ENCODE assay signal across 8 mouse cellular contexts in the genomic region with DNA sequence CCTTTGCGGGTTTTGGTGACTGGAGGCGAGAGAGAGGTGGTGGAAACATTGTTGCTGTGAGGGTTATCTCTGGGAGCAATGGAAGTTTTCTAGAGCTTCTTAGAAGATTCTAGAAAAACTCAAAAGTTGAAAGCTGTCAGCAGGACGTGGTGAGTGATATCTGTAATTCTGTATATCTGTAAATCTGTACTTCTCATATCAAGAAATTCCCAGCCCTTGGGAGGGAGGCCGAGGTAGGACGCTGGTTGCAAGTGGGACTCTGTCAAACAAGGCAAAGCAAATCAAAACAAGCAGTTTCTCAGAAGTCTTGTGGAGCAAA. TPM values are rescaled to one million over a fixed set of nuclear protein-coding genes. Genes with fewer than 3 reads are reported as not detected.
DNase-seq lines count a peak whose midpoint lies in the region; ATAC-seq and TF ChIP-seq lines count a peak whose summit lies in the region.

No protein-coding gene starts in this region.

- peak overlapping the region; percentile 79 for H3K4me2 ChIP-seq in heart, postnatal 0 days (ENCODE audit: low read depth, low read length)
- peak overlapping the region; percentile 82 for H3K4me2 ChIP-seq in hindbrain, embryonic 16.5 days (ENCODE audit: low read length)
- H3K4me2 ChIP-seq in midbrain, embryonic 14.5 days (ENCODE audit: low read length) = peak overlapping the region; percentile 71

- H3K4me3 ChIP-seq in heart, postnatal 0 days (ENCODE audit: low read depth, low read length) = peak overlapping the region; percentile 74
- peak overlapping the region; percentile 86 for H3K4me3 ChIP-seq in hindbrain, embryonic 16.5 days (ENCODE audit: low read length)
- peak overlapping the region; percentile 64 for H3K4me3 ChIP-seq in midbrain, embryonic 14.5 days (replicated peaks; ENCODE audit: low read depth, low read length)

- no peak for TF ChIP-seq CTCF in heart, postnatal 0 days (IDR thresholded peaks at IDR 0.05; ENCODE audit: low read depth)

- peaks cover 22% of the 10 kb centered on the region for H3K36me3 ChIP-seq in heart, postnatal 0 days (replicated peaks; ENCODE audit: control insufficient read depth, insufficient read depth, low read length)
- H3K36me3 ChIP-seq in hindbrain, embryonic 16.5 days (ENCODE audit: control insufficient read depth, insufficient read depth, low read length) = peaks cover 5% of the 10 kb centered on the region; the same call in 1 of the 2 replicates
- H3K36me3 ChIP-seq in midbrain, embryonic 14.5 days (ENCODE audit: control insufficient read depth, insufficient read depth, low read length) = peaks cover 15% of the 10 kb centered on the region

- TF ChIP-seq EP300 in heart, postnatal 0 days (IDR thresholded peaks at IDR 0.05; ENCODE audit: low read depth) = no peak

- ATAC-seq in heart, postnatal 0 days (ENCODE audit: insufficient read depth, low read depth) = no peak
- no peak for ATAC-seq in hindbrain, embryonic 16.5 days
- no peak for ATAC-seq in midbrain, embryonic 14.5 days (ENCODE audit: low FRiP score, low TSS enrichment)

- 1% methylated on average over 5 of the region's 5 CpGs for WGBS in heart, postnatal 0 days
- WGBS in hindbrain, embryonic 16.5 days = 5% methylated on average over 5 of the region's 5 CpGs
- WGBS in midbrain, embryonic 14.5 days = 2% methylated on average over 5 of the region's 5 CpGs

- H3K27ac ChIP-seq in heart, postnatal 0 days (ENCODE audit: low read depth) = peak overlapping the region; percentile 94
- H3K27ac ChIP-seq in hindbrain, embryonic 16.5 days (ENCODE audit: low read depth, low read length) = no peak overlapping the region; the same call in 1 of the 2 replicates
- H3K27ac ChIP-seq in midbrain, embryonic 14.5 days (replicated peaks; ENCODE audit: low read depth, low read length) = peak overlapping the region; percentile 86

- H3K4me1 ChIP-seq in heart, postnatal 0 days (ENCODE audit: control insufficient read depth, insufficient read depth) = peaks cover 6% of the 10 kb centered on the region; the same call in 1 of the 2 replicates
- peaks cover 5% of the 10 kb centered on the region for H3K4me1 ChIP-seq in hindbrain, embryonic 16.5 days (ENCODE audit: control insufficient read depth, insufficient read depth, low read depth, low read length)
- H3K4me1 ChIP-seq in midbrain, embryonic 14.5 days (ENCODE audit: control insufficient read depth, insufficient read depth, low read length) = peaks cover 10% of the 10 kb centered on the region

- DNase-seq in heart, postnatal 0 days (ENCODE audit: low spot score) = peak; percentile 13
- DNase-seq in heart, adult 18-20 months = no peak
- DNase-seq in NIH3T3 (ENCODE audit: low read depth) = peak; percentile 21
- no peak for DNase-seq in midbrain, embryonic 14.5 days
- no peak for DNase-seq in retina, embryonic 14.5 days (ENCODE audit: low spot score)
- DNase-seq in urinary bladder, adult 18-20 months (ENCODE audit: low spot score in 2 of 2) = no peak
- DNase-seq in cerebellum, postnatal 10 days = no peak

- no peaks in the 10 kb centered on the region for H3K27me3 ChIP-seq in heart, postnatal 0 days (ENCODE audit: control insufficient read depth, insufficient read depth, low read length)
- H3K27me3 ChIP-seq in hindbrain, embryonic 16.5 days (replicated peaks; ENCODE audit: control insufficient read depth, insufficient read depth, low read length) = no peaks in the 10 kb centered on the region
- H3K27me3 ChIP-seq in midbrain, embryonic 14.5 days (ENCODE audit: control insufficient read depth, insufficient read depth, low read length) = no peaks in the 10 kb centered on the region

- H3K9ac ChIP-seq in heart, postnatal 0 days (replicated peaks; ENCODE audit: low read depth, low read length) = peak overlapping the region; percentile 97
- H3K9ac ChIP-seq in hindbrain, embryonic 16.5 days (ENCODE audit: low read depth, low read length) = peak overlapping the region; percentile 85
- peak overlapping the region; percentile 77 for H3K9ac ChIP-seq in midbrain, embryonic 14.5 days (replicated peaks; ENCODE audit: low read length)

- H3K9me3 ChIP-seq in heart, postnatal 0 days (replicated peaks; ENCODE audit: control insufficient read depth, low read length) = no peaks in the 10 kb centered on the region
- H3K9me3 ChIP-seq in hindbrain, embryonic 16.5 days (ENCODE audit: control insufficient read depth, low read length) = no peaks in the 10 kb centered on the region
- H3K9me3 ChIP-seq in midbrain, embryonic 14.5 days (ENCODE audit: control insufficient read depth, low read length) = no peaks in the 10 kb centered on the region

RNA-seq across cellular contexts. Expression of gene Anp32e, which starts 1.4 kb away (rescaled TPM):
- total RNA-seq in heart, postnatal 0 days (2014; rRNA removed; ENCODE audit: low replicate concordance) = 25.9 and 33.5 TPM in 2 replicates
- 105 and 118 TPM in 2 replicates for polyA plus RNA-seq in heart, postnatal 0 days (2015; fragmentation: Nextera tagmentation; extraction: Ambion mirVana)
- total RNA-seq in heart, adult 18-20 months (2021) = 10 to 100 TPM; 87.2 to 89.3 TPM
- polyA plus RNA-seq in hindbrain, embryonic 16.5 days (2015; fragmentation: Nextera tagmentation; extraction: Ambion mirVana) = 110 and 118 TPM in 2 replicates
- polyA plus RNA-seq in midbrain, embryonic 14.5 days (2014; fragmentation: Nextera tagmentation; extraction: Ambion mirVana) = 45.4 and 50.1 TPM in 2 replicates

RNA-seq across cellular contexts. Expression of gene Car14, which starts 25.9 kb away (rescaled TPM):
- 126 and 131 TPM in 2 replicates for total RNA-seq in heart, postnatal 0 days (2014; rRNA removed; ENCODE audit: low replicate concordance)
- 137 and 144 TPM in 2 replicates for polyA plus RNA-seq in heart, postnatal 0 days (2015; fragmentation: Nextera tagmentation; extraction: Ambion mirVana)
- total RNA-seq in heart, adult 18-20 months (2021) = 100 to 1,000 TPM; 137 to 170 TPM
- polyA plus RNA-seq in hindbrain, embryonic 16.5 days (2015; fragmentation: Nextera tagmentation; extraction: Ambion mirVana) = 16.1 and 16.9 TPM in 2 replicates
- polyA plus RNA-seq in midbrain, embryonic 14.5 days (2014; fragmentation: Nextera tagmentation; extraction: Ambion mirVana) = 2.1 and 8.6 TPM in 2 replicates

RNA-seq across cellular contexts. Expression of gene Aph1a, which starts 36.7 kb away (rescaled TPM):
- total RNA-seq in heart, postnatal 0 days (2014; rRNA removed; ENCODE audit: low replicate concordance) = 121 and 138 TPM in 2 replicates
- polyA plus RNA-seq in heart, postnatal 0 days (2015; fragmentation: Nextera tagmentation; extraction: Ambion mirVana) = 42.7 and 50.8 TPM in 2 replicates
- 100 to 1,000 TPM; 109 to 125 TPM for total RNA-seq in heart, adult 18-20 months (2021)
- 30.1 and 31.8 TPM in 2 replicates for polyA plus RNA-seq in hindbrain, embryonic 16.5 days (2015; fragmentation: Nextera tagmentation; extraction: Ambion mirVana)
- polyA plus RNA-seq in midbrain, embryonic 14.5 days (2014; fragmentation: Nextera tagmentation; extraction: Ambion mirVana) = 34.7 and 68.9 TPM in 2 replicates

RNA-seq across cellular contexts. Expression of gene BC028528, which starts 38.6 kb away (rescaled TPM):
- 5.3 and 41.9 TPM in 2 replicates for total RNA-seq in heart, postnatal 0 days (2014; rRNA removed; ENCODE audit: low replicate concordance)
- 38.0 and 39.2 TPM in 2 replicates for polyA plus RNA-seq in heart, postnatal 0 days (2015; fragmentation: Nextera tagmentation; extraction: Ambion mirVana)
- 1 to 10 TPM; 7.6 to 9.6 TPM for total RNA-seq in heart, adult 18-20 months (2021)
- polyA plus RNA-seq in hindbrain, embryonic 16.5 days (2015; fragmentation: Nextera tagmentation; extraction: Ambion mirVana) = 17.2 and 21.4 TPM in 2 replicates
- 11.1 and 14.9 TPM in 2 replicates for polyA plus RNA-seq in midbrain, embryonic 14.5 days (2014; fragmentation: Nextera tagmentation; extraction: Ambion mirVana)

RNA-seq across cellular contexts. Expression of gene Ciart, which starts 48.4 kb away (rescaled TPM):
- 2.3 and 7.3 TPM in 2 replicates for total RNA-seq in heart, postnatal 0 days (2014; rRNA removed; ENCODE audit: low replicate concordance)
- 1.8 and 1.9 TPM in 2 replicates for polyA plus RNA-seq in heart, postnatal 0 days (2015; fragmentation: Nextera tagmentation; extraction: Ambion mirVana)
- 1 to 10 TPM; 5.9 TPM for total RNA-seq in heart, adult 18-20 months (2021)
- polyA plus RNA-seq in hindbrain, embryonic 16.5 days (2015; fragmentation: Nextera tagmentation; extraction: Ambion mirVana) = 5.1 and 6.1 TPM in 2 replicates
- 3.1 and 3.9 TPM in 2 replicates for polyA plus RNA-seq in midbrain, embryonic 14.5 days (2014; fragmentation: Nextera tagmentation; extraction: Ambion mirVana)

Comparison
In these comparisons a context has a peak if more than half of its experiments do, and no peak if none do; other contexts are left out.
1. DNase-seq: peak in heart, postnatal 0 days (single experiment) and NIH3T3 (single experiment); none in heart, adult 18-20 months (0 of 2), midbrain, embryonic 14.5 days (single experiment), retina, embryonic 14.5 days (single experiment), urinary bladder, adult 18-20 months (0 of 2) and cerebellum, postnatal 10 days (0 of 2).
2. Peak in every context shown above with its lines, with median percentiles within 50 percentile points of each other: H3K4me2 ChIP-seq, H3K4me3 ChIP-seq and H3K9ac ChIP-seq.